Mouse (Mus musculus) brain, embryonic 14.5 days (tissue): ENCODE results near the gene Cyp2a12.
"Not testable (repeated sequence)": the region's sequence is repeated elsewhere in the genome, so short reads cannot be mapped to it uniquely, and the experiment has no call there.

ENCODE experiments used
- CTCF ChIP-seq: fragments of 200-500 bp; IDR thresholded peaks from 2 replicates; pipeline ENCODE4 v1.5.1; 2012; ENCODE audit warnings: inconsistent platforms, mild to moderate bottlenecking, moderate library complexity, borderline replicate concordance; ENCODE audit not compliant: insufficient read depth, insufficient read length; ENCODE audit errors: extremely low read depth
- POLR2A ChIP-seq: fragments of 200-500 bp; IDR thresholded peaks from 2 replicates; pipeline ENCODE4 v1.6.1; 2012; ENCODE audit warnings: mild to moderate bottlenecking, inconsistent platforms, borderline replicate concordance; ENCODE audit not compliant: poor library complexity, insufficient read depth, insufficient read length, severe bottlenecking; ENCODE audit errors: extremely low read depth

DNA sequence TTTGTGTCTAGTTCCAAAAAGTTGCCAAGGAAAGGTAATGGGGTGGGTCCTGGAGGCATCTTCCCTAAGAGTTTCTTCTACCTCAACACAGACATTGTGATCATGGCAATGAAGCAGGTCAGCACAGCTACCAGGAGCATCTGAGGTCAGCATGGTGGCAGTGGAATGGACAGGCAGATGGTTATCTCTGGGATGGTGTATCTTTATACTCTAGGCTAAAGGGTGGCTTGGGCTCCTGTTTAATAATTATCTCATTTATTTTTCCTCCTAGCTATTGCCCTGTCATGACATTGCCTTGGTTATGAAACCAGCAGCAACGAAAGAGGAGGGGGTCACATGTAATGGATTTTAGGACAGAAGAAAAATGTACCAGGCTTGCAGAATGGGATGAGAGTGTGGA, 20.0 kb downstream of the Cyp2a12 start:
- TF ChIP-seq CTCF, POLR2A: not testable (repeated sequence)
